ENCODE assay signal across 9 mouse cellular contexts in genomic region chr1:135347498-135348169, GRCm38 (mm10). TPM values are rescaled to one million over a fixed set of nuclear protein-coding genes. Genes with fewer than 3 reads are reported as not detected.
DNase-seq lines count a peak whose midpoint lies in the region; ATAC-seq and TF ChIP-seq lines count a peak whose summit lies in the region.
"Had no signal": no experiment of that assay in that cellular context is flagged by ENCODE, and none has a peak within 500 bp of the region (broad histone marks: within the 10 kb centered on the region; RNA-seq: fewer than 3 reads in every experiment).

No protein-coding gene starts in this region.

- WGBS in small intestine, adult 2 months = 63% methylated on average over 4 of the region's 4 CpGs

- TF ChIP-seq POLR2A in small intestine, adult 2 months (IDR thresholded peaks at IDR 0.05; ENCODE audit: low read depth, low read length) = no peak

- no peak overlapping the region for H3K4me3 ChIP-seq in small intestine, adult 2 months (ENCODE audit: low read depth, low read length)
- H3K4me3 ChIP-seq: hindbrain, embryonic 15.5 days had no signal

- no peak for TF ChIP-seq CTCF in small intestine, adult 2 months (IDR thresholded peaks at IDR 0.05; ENCODE audit: extremely low read depth, insufficient read length, insufficient replicate concordance, low read depth, low read length)

- intact Hi-C loops in heart, postnatal 25 days (cut with DNase I) = no loop called here

- DNase-seq in cerebellum, adult 9-10 months = peak; percentile 7
- peak; percentile 66 for DNase-seq in ovary, adult 18-20 months (ENCODE audit: low spot score)
- no peak for DNase-seq in ovary, postnatal 10 days (ENCODE audit: low spot score)
- DNase-seq in heart, postnatal 25 days (ENCODE audit: low spot score) = peak; percentile 52
- DNase-seq in embryo, embryonic 11 days = no peak

- H3K36me3 ChIP-seq in small intestine, adult 2 months (ENCODE audit: control insufficient read depth, insufficient read depth, low read length) = no peaks in the 10 kb centered on the region
- H3K36me3 ChIP-seq: hindbrain, embryonic 15.5 days had no signal

- peak overlapping the region; percentile 45 for H3K27ac ChIP-seq in small intestine, adult 2 months (ENCODE audit: insufficient read depth, low read depth, low read length)
- H3K27ac ChIP-seq: hindbrain, embryonic 15.5 days had no signal

- ATAC-seq in cerebellum, adult (ENCODE audit: insufficient number of reproducible peaks, low FRiP score, low TSS enrichment) = no peak
- ATAC-seq in megakaryocyte progenitor cell, adult 5-6 weeks (replicated peaks; ENCODE audit: poor library complexity) = no peak

- H3K4me1 ChIP-seq in small intestine, adult 2 months (ENCODE audit: control insufficient read depth, insufficient read depth, insufficient read length, low read length) = peaks cover 7% of the 10 kb centered on the region
- H3K4me1 ChIP-seq: hindbrain, embryonic 15.5 days had no signal

- H3K27me3 ChIP-seq in small intestine, adult 2 months (ENCODE audit: control insufficient read depth, insufficient read depth, low read length) = no peaks in the 10 kb centered on the region
- H3K27me3 ChIP-seq: hindbrain, embryonic 15.5 days had no signal

RNA-seq across cellular contexts. Expression of gene Lmod1, which starts 23.0 kb away (rescaled TPM):
- 1 to 10 TPM; 2.7 to 3.8 TPM for total RNA-seq in heart, postnatal 25 days (2021)
- 13.3 and 16.0 TPM in 2 replicates for polyA plus RNA-seq in small intestine, adult 2 months (2012; rRNA removed)
- total RNA-seq in megakaryocyte progenitor cell, adult 5-6 weeks (2015) = not detected in 2 replicates
- not detected in 2 replicates for total RNA-seq in megakaryocyte progenitor cell, adult 5-6 weeks (2017)

RNA-seq across cellular contexts. Expression of gene Shisa4, which starts 27.4 kb away (rescaled TPM):
- 1 to 10 TPM; 3.1 to 3.4 TPM for total RNA-seq in heart, postnatal 25 days (2021)
- polyA plus RNA-seq in small intestine, adult 2 months (2012; rRNA removed) = 3.9 and 6.5 TPM in 2 replicates
- not detected in 2 replicates for total RNA-seq in megakaryocyte progenitor cell, adult 5-6 weeks (2015)
- total RNA-seq in megakaryocyte progenitor cell, adult 5-6 weeks (2017) = not detected in 2 replicates

RNA-seq across cellular contexts. Expression of gene Timm17a, which starts 34.1 kb away (rescaled TPM):
- total RNA-seq in heart, postnatal 25 days (2021) = 100 to 1,000 TPM; 391 to 392 TPM
- 22.5 and 24.1 TPM in 2 replicates for polyA plus RNA-seq in small intestine, adult 2 months (2012; rRNA removed)
- 81.8 and 87.0 TPM in 2 replicates for total RNA-seq in megakaryocyte progenitor cell, adult 5-6 weeks (2015)
- 36.7 and 48.2 TPM in 2 replicates for total RNA-seq in megakaryocyte progenitor cell, adult 5-6 weeks (2017)

Comparison
In these comparisons a context has a peak if more than half of its experiments do, and no peak if none do; other contexts are left out.
1. DNase-seq: peak in cerebellum, adult 9-10 months (single experiment), ovary, adult 18-20 months (single experiment) and heart, postnatal 25 days (single experiment); none in ovary, postnatal 10 days (single experiment) and embryo, embryonic 11 days (single experiment).
2. RNA of gene Timm17a, which starts 34.1 kb away (total RNA-seq): 391 to 392 TPM in heart, postnatal 25 days; 36.7 to 87.0 TPM in megakaryocyte progenitor cell, adult 5-6 weeks; every median in the first group is over 4 times any median in the second.